Mouse (Mus musculus) heart, adult 2 months (tissue): Measurements from ENCODE around the gene Gnai1.

ENCODE experiments used
- CTCF ChIP-seq: fragments of 200-600 bp; IDR thresholded peaks from 2 replicates; pipeline ENCODE4 v1.8.1; 2022; ENCODE audit warnings: antibody characterized with exemption, mild to moderate bottlenecking, moderate library complexity
- EP300 ChIP-seq: fragments of 200-500 bp; IDR thresholded peaks from 2 replicates; pipeline ENCODE4 v1.6.1; 2011; ENCODE audit warnings: low read depth, low read length, control low read depth; ENCODE audit not compliant: insufficient read depth
- POLR2A ChIP-seq: fragments of 200-500 bp; IDR thresholded peaks from 2 replicates; pipeline ENCODE4 v1.6.1; 2011; ENCODE audit warnings: mild to moderate bottlenecking, low read depth, low read length, control low read depth; ENCODE audit not compliant: insufficient read depth

DNA sequence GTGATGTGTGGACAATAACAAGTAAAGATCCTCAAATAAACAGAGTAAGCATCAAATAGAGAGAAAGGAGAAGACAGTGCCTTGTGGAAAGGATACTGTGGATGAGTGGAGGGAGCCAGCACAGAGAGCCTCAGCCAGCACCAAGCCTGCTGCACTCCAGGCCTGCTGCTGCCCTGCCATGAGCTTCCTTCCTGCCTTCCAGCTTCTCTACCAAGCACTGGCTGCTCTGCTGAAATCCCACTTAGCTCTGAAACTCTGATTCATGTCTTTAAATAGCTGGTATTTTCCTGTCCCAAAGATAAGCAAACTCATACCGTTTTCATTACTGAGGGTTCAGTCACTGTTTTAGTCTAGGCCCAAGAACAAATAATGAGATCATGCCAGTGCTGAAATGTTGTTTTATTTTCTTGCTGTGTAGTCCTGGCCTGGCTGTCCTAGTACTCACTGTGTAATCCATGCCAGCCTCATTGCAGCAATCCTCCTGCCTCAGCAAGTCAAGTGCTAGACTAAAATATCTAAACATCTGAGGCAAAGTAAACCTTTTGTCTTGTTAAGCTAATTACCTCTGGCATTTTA lies 52.8 kb downstream of the Gnai1 start:
- TF ChIP-seq CTCF (no peak), POLR2A (no peak), EP300 (no peak)
